Mouse (Mus musculus): ENCODE measurements at regions not wholly inside any gene's neighbourhood (a gene's known extent, or its start where the extent isn't known, plus 50 kb on each side); places are given as distances from the start of the nearest gene placed in this dataset.

GRCm38 (mm10) chr6:11109773-11110172, 797.5 kb downstream of the Ndufa4 start:
- Histone ChIP-seq H3K4me3 (no peak overlapping the region), H3K9me3 (no peaks in the 10 kb centered on the region)
- no peak for ATAC-seq (ENCODE audit: low FRiP score, low read depth)

GRCm38 (mm10) chr6:11108346-11108966, 798.8 kb downstream of the Ndufa4 start:
- H3K4me2 ChIP-seq: no peak overlapping the region
- H3K9ac ChIP-seq: no peak overlapping the region
- no peak overlapping the region for H3K27ac ChIP-seq (replicated peaks)
- no peaks in the 10 kb centered on the region for H3K9me3 ChIP-seq
- ATAC-seq (ENCODE audit: low FRiP score, low read depth): no peak
- H3K36me3 ChIP-seq: no peaks in the 10 kb centered on the region
- no peaks in the 10 kb centered on the region for H3K27me3 ChIP-seq
- no peak overlapping the region for H3K4me3 ChIP-seq
- H3K4me1 ChIP-seq (replicated peaks): no peaks in the 10 kb centered on the region
- WGBS: 49% methylated on average over 7 of the region's 7 CpGs

More at GRCm38 (mm10) chr6:11109773-11110172, 797.5 kb downstream of the Ndufa4 start:
- no peaks in the 10 kb centered on the region for H3K36me3 ChIP-seq
- H3K9ac ChIP-seq: no peak overlapping the region
- H3K4me2 ChIP-seq: no peak overlapping the region
- no peak overlapping the region for H3K27ac ChIP-seq (replicated peaks)
- H3K27me3 ChIP-seq: no peaks in the 10 kb centered on the region
- no peaks in the 10 kb centered on the region for H3K4me1 ChIP-seq (replicated peaks)

- Histone ChIP-seq H3K9me3 (no peaks in the 10 kb centered on the region), H3K36me3 (no peaks in the 10 kb centered on the region), H3K27ac (replicated peaks) (no peak overlapping the region), H3K4me3 (no peak overlapping the region), H3K4me2 (no peak overlapping the region), H3K27me3 (no peaks in the 10 kb centered on the region), H3K4me1 (replicated peaks) (no peaks in the 10 kb centered on the region), H3K9ac (no peak overlapping the region)
- 57% methylated on average over 3 of the region's 3 CpGs for WGBS
- no peak for ATAC-seq (ENCODE audit: low FRiP score, low read depth)
These were observed 803.9 kb downstream of the Ndufa4 start for GRCm38 (mm10) chr6:11103415-11103814.

GRCm38 (mm10) chr6:11060961-11061583, 846.2 kb downstream of the Ndufa4 start:
- Histone ChIP-seq H3K4me1 (replicated peaks) (peaks cover 5% of the 10 kb centered on the region; the same call in 1 of the 2 replicates), H3K4me2 (0 out of 2 replicates have a peak overlapping the region, but pooled peaks have one; percentile 2), H3K9me3 (no peaks in the 10 kb centered on the region), H3K27me3 (no peaks in the 10 kb centered on the region), H3K4me3 (no peak overlapping the region), H3K36me3 (no peaks in the 10 kb centered on the region), H3K27ac (replicated peaks) (peak overlapping the region; percentile 7), H3K9ac (no peak overlapping the region)
- 39% methylated on average over 3 of the region's 3 CpGs for WGBS
- peak; percentile 91 for ATAC-seq (ENCODE audit: low FRiP score, low read depth)

All from hindbrain, embryonic 15.5 days (tissue).